ENCODE assay signal across 11 mouse cellular contexts in genomic region chr5:139384531-139384930, GRCm38 (mm10). TPM values are rescaled to one million over a fixed set of nuclear protein-coding genes. Genes with fewer than 3 reads are reported as not detected.
A peak's percentile ranks its signal among the peaks of the same experiment; 100 is the strongest.
DNase-seq lines count a peak whose midpoint lies in the region; ATAC-seq and TF ChIP-seq lines count a peak whose summit lies in the region.
"Had no signal": no experiment of that assay in that cellular context is flagged by ENCODE, and none has a peak within 500 bp of the region (broad histone marks: within the 10 kb centered on the region; RNA-seq: fewer than 3 reads in every experiment).

No protein-coding gene starts in this region.

- DNase-seq in heart, adult 18-20 months = peak; percentile 77 to 84
- DNase-seq in heart, adult 8-10 months (ENCODE audit: low spot score) = no peak
- peak; percentile 62 to 78 for DNase-seq in adrenal gland, postnatal 36 days
- DNase-seq in kidney, adult 9 months = peak; percentile 80
- no peak for DNase-seq in lung, adult 2 months
- no peak for DNase-seq in urinary bladder, postnatal 14 days (ENCODE audit: low spot score)
- no peak for DNase-seq in cerebellum, postnatal 25 days
- DNase-seq in stomach, postnatal 0 days (ENCODE audit: low spot score) = no peak
- DNase-seq: right cerebral cortex, postnatal 4 days had no signal

- H3K9ac ChIP-seq in stomach, postnatal 0 days (ENCODE audit: low read length) = no peak overlapping the region
- H3K9ac ChIP-seq: limb, embryonic 15.5 days had no signal

- peaks cover 73% of the 10 kb centered on the region for H3K4me1 ChIP-seq in lung, adult 2 months (ENCODE audit: control insufficient read depth, insufficient read depth, low read length)
- peaks cover 16% of the 10 kb centered on the region for H3K4me1 ChIP-seq in stomach, postnatal 0 days (replicated peaks; ENCODE audit: control insufficient read depth, insufficient read depth)

- 16% methylated on average over 10 of the region's 10 CpGs for WGBS in lung, adult 2 months
- WGBS in stomach, postnatal 0 days = 33% methylated on average over 10 of the region's 10 CpGs

- H3K4me3 ChIP-seq in lung, adult 2 months (replicated peaks; ENCODE audit: extremely low read depth, low read depth, low read length) = no peak overlapping the region
- H3K4me3 ChIP-seq in stomach, postnatal 0 days (ENCODE audit: low read depth, low read length) = no peak overlapping the region
- H3K4me3 ChIP-seq: limb, embryonic 15.5 days had no signal

- no peak for TF ChIP-seq EP300 in stomach, postnatal 0 days (optimal IDR thresholded peaks at IDR 0.05)

- ATAC-seq in stomach, postnatal 0 days (ENCODE audit: low FRiP score, low TSS enrichment) = no peak

- TF ChIP-seq CTCF in lung, adult 2 months (IDR thresholded peaks at IDR 0.05; ENCODE audit: insufficient read depth, low read length) = no peak
- no peak for TF ChIP-seq CTCF in stomach, postnatal 0 days (IDR thresholded peaks at IDR 0.05; ENCODE audit: low read depth)

- H3K9me3 ChIP-seq in stomach, postnatal 0 days (ENCODE audit: control insufficient read depth, low read length) = no peaks in the 10 kb centered on the region
- H3K9me3 ChIP-seq: limb, embryonic 15.5 days had no signal

- no peaks in the 10 kb centered on the region for H3K27me3 ChIP-seq in stomach, postnatal 0 days (ENCODE audit: control insufficient read depth, insufficient read depth, low read length)
- H3K27me3 ChIP-seq: limb, embryonic 15.5 days had no signal

- H3K27ac ChIP-seq in stomach, postnatal 0 days (replicated peaks) = no peak overlapping the region
- H3K27ac ChIP-seq: limb, embryonic 15.5 days had no signal

- H3K36me3 ChIP-seq in stomach, postnatal 0 days (ENCODE audit: control insufficient read depth, insufficient read depth, low read length) = no peaks in the 10 kb centered on the region
- H3K36me3 ChIP-seq: limb, embryonic 15.5 days had no signal

- peak; percentile 8; the same call in 1 of the 2 replicates for TF ChIP-seq POLR2A in lung, adult 2 months (IDR thresholded peaks at IDR 0.05; ENCODE audit: borderline replicate concordance, extremely low read depth, low read depth, low read length)

- H3K4me2 ChIP-seq in stomach, postnatal 0 days (replicated peaks; ENCODE audit: low read depth) = no peak overlapping the region
- H3K4me2 ChIP-seq: limb, embryonic 15.5 days had no signal

RNA-seq across cellular contexts. Expression of gene Gpr146, which starts 7.0 kb away (rescaled TPM):
- total RNA-seq in heart, adult 18-20 months (2021) = 10 to 100 TPM; 39.6 to 40.5 TPM
- total RNA-seq in heart, adult 8-10 months (2022) = 10 to 100 TPM; 43.1 to 55.6 (median 47.0) TPM
- total RNA-seq in adrenal gland, postnatal 36 days (2021) = 10 to 100 TPM; 15.2 to 17.9 TPM
- 75.7 and 93.4 TPM in 2 replicates for polyA plus RNA-seq in lung, adult 2 months (2012; rRNA removed)
- 3.5 TPM in 2 replicates for polyA plus RNA-seq in stomach, postnatal 0 days (2015; fragmentation: Nextera tagmentation; extraction: Ambion mirVana)

RNA-seq across cellular contexts. Expression of gene C130050O18Rik, which starts 20.5 kb away (rescaled TPM):
- total RNA-seq in heart, adult 18-20 months (2021) = under 1 TPM; 0.47 to 0.69 TPM
- 1 to 10 TPM in 1 of 4 experiments, under 1 TPM in 3; 0.49 to 1.2 (median 0.72) TPM for total RNA-seq in heart, adult 8-10 months (2022)
- total RNA-seq in adrenal gland, postnatal 36 days (2021) = under 1 TPM; 0.49 to 0.79 TPM
- 7.2 and 9.0 TPM in 2 replicates for polyA plus RNA-seq in lung, adult 2 months (2012; rRNA removed)
- polyA plus RNA-seq in stomach, postnatal 0 days (2015; fragmentation: Nextera tagmentation; extraction: Ambion mirVana) = 0.41 and 0.46 TPM in 2 replicates

RNA-seq across cellular contexts. Expression of gene Cyp2w1, which starts 32.1 kb away (rescaled TPM):
- total RNA-seq in heart, adult 18-20 months (2021) = not detected
- not detected for total RNA-seq in heart, adult 8-10 months (2022)
- not detected for total RNA-seq in adrenal gland, postnatal 36 days (2021)
- 0.33 TPM in 1 of 2 replicates, not detected in the other for polyA plus RNA-seq in lung, adult 2 months (2012; rRNA removed)
- 4.8 and 8.5 TPM in 2 replicates for polyA plus RNA-seq in stomach, postnatal 0 days (2015; fragmentation: Nextera tagmentation; extraction: Ambion mirVana)
- polyA plus RNA-seq: gonadal fat pad, adult 2 months had no signal

RNA-seq across cellular contexts. Expression of gene Cox19, which starts 33.3 kb away (rescaled TPM):
- total RNA-seq in heart, adult 18-20 months (2021) = 100 to 1,000 TPM in 1 of 2 experiments, 10 to 100 TPM in 1; 82.6 to 103 TPM
- 100 to 1,000 TPM in 3 of 4 experiments, 10 to 100 TPM in 1; 96.9 to 114 (median 106) TPM for total RNA-seq in heart, adult 8-10 months (2022)
- 10 to 100 TPM; 71.0 to 87.5 TPM for total RNA-seq in adrenal gland, postnatal 36 days (2021)
- 51.7 and 61.9 TPM in 2 replicates for polyA plus RNA-seq in lung, adult 2 months (2012; rRNA removed)
- polyA plus RNA-seq in stomach, postnatal 0 days (2015; fragmentation: Nextera tagmentation; extraction: Ambion mirVana) = 109 and 114 TPM in 2 replicates

RNA-seq across cellular contexts. Expression of gene Gper1, which starts 38.4 kb away (rescaled TPM):
- 1 to 10 TPM; 1.1 to 1.3 TPM for total RNA-seq in heart, adult 18-20 months (2021)
- total RNA-seq in heart, adult 8-10 months (2022) = 1 to 10 TPM; 1.1 to 1.6 (median 1.3) TPM
- total RNA-seq in adrenal gland, postnatal 36 days (2021) = 1 to 10 TPM; 2.8 to 4.7 TPM
- 2.7 and 3.3 TPM in 2 replicates for polyA plus RNA-seq in lung, adult 2 months (2012; rRNA removed)
- polyA plus RNA-seq in stomach, postnatal 0 days (2015; fragmentation: Nextera tagmentation; extraction: Ambion mirVana) = 2.8 and 3.2 TPM in 2 replicates

Comparison
In these comparisons a context has a peak if more than half of its experiments do, and no peak if none do; other contexts are left out.
1. DNase-seq: peak in heart, adult 18-20 months (2 of 2), adrenal gland, postnatal 36 days (2 of 2) and kidney, adult 9 months (single experiment); none in heart, adult 8-10 months (single experiment), lung, adult 2 months (single experiment), urinary bladder, postnatal 14 days (single experiment), cerebellum, postnatal 25 days (0 of 2) and stomach, postnatal 0 days (single experiment).